Mouse (Mus musculus): Measurements from ENCODE around the gene Arhgef38. TPM values are rescaled to one million over a fixed set of nuclear protein-coding genes. Genes with fewer than 3 reads are reported as not detected.

Gene Arhgef38
- not detected for polyA plus RNA-seq (2015; fragmentation: Illumina TruSeq; extraction: RNeasy Lipid Tissue Mini Kit (QIAGEN cat#74804); ENCODE audit: low read depth, low replicate concordance)

DNA sequence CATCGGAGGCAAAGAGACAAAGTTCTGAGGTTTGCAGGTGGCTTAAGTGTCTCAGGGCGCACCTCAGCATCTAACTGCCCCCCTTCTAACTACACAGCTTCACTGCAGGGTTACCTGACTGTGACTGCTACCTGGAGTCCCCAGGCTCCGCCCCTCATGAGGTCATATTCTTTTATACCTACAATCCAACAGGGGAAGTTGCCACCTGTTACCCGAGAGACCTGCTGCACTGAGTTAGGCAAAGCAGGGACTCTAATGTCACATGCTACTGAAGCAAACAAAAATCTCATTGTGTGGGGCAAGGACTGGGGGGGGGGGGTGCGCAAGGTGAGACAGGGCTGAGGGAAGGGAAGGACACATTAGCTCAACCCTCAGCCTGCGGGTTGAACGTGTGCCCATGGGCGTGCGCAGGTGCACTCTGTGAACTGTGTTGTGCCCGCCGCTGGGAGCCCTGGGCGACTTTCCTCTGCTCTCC lies at the start of gene Arhgef38:
Arhgef38 (minus strand) TSS at position 129 of the 475 bp plus-strand sequence.

DNA sequence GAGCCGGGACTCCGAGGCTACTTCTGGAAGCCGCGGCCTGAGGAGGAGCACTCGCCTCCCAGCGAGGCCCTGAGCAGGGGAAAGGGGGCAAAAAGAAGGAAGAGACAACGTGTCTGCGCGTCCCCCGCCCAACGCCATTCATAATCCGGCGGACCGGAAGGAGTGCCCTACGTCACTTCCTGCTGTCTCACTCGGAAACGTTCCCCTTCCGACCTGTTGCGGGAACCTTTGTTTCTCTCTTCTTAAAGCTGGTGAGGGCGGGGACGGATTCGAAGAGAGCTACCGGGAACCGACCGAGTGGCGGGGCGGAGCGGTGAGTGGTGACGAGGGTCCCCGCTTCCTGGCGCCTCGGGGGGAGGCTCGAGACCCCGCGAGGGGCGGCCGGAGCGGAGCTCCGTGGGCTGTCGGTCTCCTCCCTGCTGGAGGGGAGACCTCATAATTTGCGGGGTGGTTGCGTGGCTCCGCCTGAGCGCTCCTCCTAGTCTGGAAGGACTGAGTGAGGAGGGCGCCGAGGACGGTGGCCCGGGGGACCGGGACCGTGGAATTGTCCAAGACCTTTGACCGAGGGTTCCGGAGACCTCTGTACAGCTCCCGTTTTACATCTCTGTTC lies 143.0 kb downstream of the Arhgef38 start, which contains the start of the genes Ints12 and Gstcd:
Ints12 (plus strand) TSS at position 177 of the 610 bp plus-strand sequence.
Gstcd (minus strand) TSS at position 370 of the 610 bp plus-strand sequence.

Other genes with a start within 250 kb of the Arhgef38 start
- 11.6 TPM for gene Ints12, start 143.1 kb downstream of the Arhgef38 start, polyA plus RNA-seq (2015; fragmentation: Illumina TruSeq; extraction: RNeasy Lipid Tissue Mini Kit (QIAGEN cat#74804); ENCODE audit: low read depth, low replicate concordance)
- 4.9 TPM for gene Gstcd, start 142.9 kb downstream of the Arhgef38 start, polyA plus RNA-seq (2015; fragmentation: Illumina TruSeq; extraction: RNeasy Lipid Tissue Mini Kit (QIAGEN cat#74804); ENCODE audit: low read depth, low replicate concordance)
- 87.3 TPM for gene Ppa2, start 75.2 kb upstream of the Arhgef38 start, polyA plus RNA-seq (2015; fragmentation: Illumina TruSeq; extraction: RNeasy Lipid Tissue Mini Kit (QIAGEN cat#74804); ENCODE audit: low read depth, low replicate concordance)